Mouse (Mus musculus): ENCODE measurements around the gene Sfxn4.

Sfxn4 gene

GRCm38 (mm10) chr19:60837747-60838146 lies 23.5 kb downstream of the Sfxn4 start:
- peak; percentile 81 to 94 for DNase-seq (ENCODE audit: low spot score in 2 of 2)

GRCm38 (mm10) chr19:60818677-60819076 lies 42.6 kb downstream of the Sfxn4 start:
- DNase-seq (ENCODE audit: low spot score in 2 of 2), result no peak

- no peak for DNase-seq (ENCODE audit: low spot score in 2 of 2)
Measured at GRCm38 (mm10) chr19:60813133-60813532, 48.1 kb downstream of the Sfxn4 start.

GRCm38 (mm10) chr19:60812036-60812389 lies 49.3 kb downstream of the Sfxn4 start:
- DNase-seq (ENCODE audit: low spot score in 2 of 2), result no peak

GRCm38 (mm10) chr19:60811098-60812035 lies 49.9 kb downstream of the Sfxn4 start, which contains the start of gene Fam45a:
TSS of gene Fam45a (plus strand) at chr19:60811585.
- peak; percentile 94 to 95 for DNase-seq (ENCODE audit: low spot score in 2 of 2)

GRCm38 (mm10) chr19:60809927-60810326 lies 51.4 kb downstream of the Sfxn4 start:
- no peak for DNase-seq (ENCODE audit: low spot score in 2 of 2)

GRCm38 (mm10) chr19:60804903-60805302 lies 56.4 kb downstream of the Sfxn4 start:
- no peak for DNase-seq (ENCODE audit: low spot score in 2 of 2)

- DNase-seq (ENCODE audit: low spot score in 2 of 2), result peak in 1 of 2 experiments; percentile 35
Measured at GRCm38 (mm10) chr19:60799867-60800569, 61.3 kb downstream of the Sfxn4 start.

- DNase-seq (ENCODE audit: low spot score in 2 of 2), result no peak
Measured at GRCm38 (mm10) chr19:60797415-60797814, 63.9 kb downstream of the Sfxn4 start.

- DNase-seq (ENCODE audit: low spot score in 2 of 2), result no peak
Measured at GRCm38 (mm10) chr19:60795244-60795643, 66.0 kb downstream of the Sfxn4 start.

GRCm38 (mm10) chr19:60793170-60793707 lies 68.0 kb downstream of the Sfxn4 start:
- DNase-seq (ENCODE audit: low spot score in 2 of 2), result no peak

- no peak for DNase-seq (ENCODE audit: low spot score in 2 of 2)
Measured at GRCm38 (mm10) chr19:60791164-60791563, 70.1 kb downstream of the Sfxn4 start.

GRCm38 (mm10) chr19:60790551-60791161 lies 70.6 kb downstream of the Sfxn4 start, which contains the start of gene Eif3a:
TSS of gene Eif3a (minus strand) at chr19:60790658.
- DNase-seq (ENCODE audit: low spot score in 2 of 2), result peak; percentile 94 to 97

- DNase-seq (ENCODE audit: low spot score in 2 of 2), result peak; percentile 53 to 86
Measured at GRCm38 (mm10) chr19:60789919-60790506, 71.3 kb downstream of the Sfxn4 start.

- no peak for DNase-seq (ENCODE audit: low spot score in 2 of 2)
Measured at GRCm38 (mm10) chr19:60789452-60789851, 71.8 kb downstream of the Sfxn4 start.

- DNase-seq (ENCODE audit: low spot score in 2 of 2), result no peak
Measured at GRCm38 (mm10) chr19:60788214-60788960, 72.9 kb downstream of the Sfxn4 start.

GRCm38 (mm10) chr19:60787465-60788150 lies 73.7 kb downstream of the Sfxn4 start:
- no peak for DNase-seq (ENCODE audit: low spot score in 2 of 2)

Measured in spleen, postnatal 4 days (tissue).